16 mouse cellular contexts compared by ENCODE assay signal in the genomic region with DNA sequence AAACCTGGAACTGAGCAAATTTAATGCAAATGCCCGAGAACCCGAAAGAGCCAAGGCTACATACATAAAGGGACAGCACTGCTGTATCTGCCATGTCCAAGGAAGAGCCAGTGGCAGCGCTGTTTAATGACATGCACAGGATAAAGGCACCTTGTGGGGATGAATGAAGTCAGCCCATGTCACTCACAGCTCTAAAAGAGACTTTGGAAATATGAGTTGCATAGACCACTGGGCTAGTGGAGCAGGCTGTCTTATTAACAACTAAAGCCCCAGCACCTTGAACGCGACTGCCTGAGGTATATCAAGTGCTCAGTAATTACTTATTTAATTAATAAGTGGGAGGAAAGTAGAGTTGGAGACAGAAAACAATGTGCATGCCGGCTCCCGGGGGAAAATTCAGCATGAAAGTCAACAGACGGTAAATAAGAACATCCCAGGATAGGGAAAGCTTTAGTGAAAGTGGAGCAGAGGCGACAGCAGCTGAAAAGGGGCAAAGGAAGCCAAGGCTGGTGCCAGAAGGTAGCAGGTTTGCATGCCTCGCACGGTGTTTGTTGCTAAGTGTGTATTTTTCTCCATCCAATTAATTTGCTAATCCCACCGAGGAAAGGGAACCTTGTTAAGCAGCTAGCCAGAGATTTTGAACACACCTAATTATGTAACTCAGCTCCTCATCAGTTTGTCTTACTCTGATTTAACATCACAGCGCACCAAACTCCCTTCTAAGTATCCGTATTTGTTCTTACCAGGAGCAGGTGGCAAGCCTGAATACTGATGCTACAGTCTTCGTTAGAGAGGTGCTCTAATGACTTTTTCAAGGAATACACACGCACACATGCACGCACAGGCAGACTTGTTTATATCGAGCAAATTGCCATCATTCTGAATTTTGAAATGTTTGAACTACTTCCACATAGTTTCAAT.
DNase-seq lines count a peak whose midpoint lies in the region; ATAC-seq lines count a peak whose summit lies in the region.
"Had no signal": no experiment of that assay in that cellular context is flagged by ENCODE, and none has a peak within 500 bp of the region (broad histone marks: within the 10 kb centered on the region; RNA-seq: fewer than 3 reads in every experiment).

No protein-coding gene starts in this region.

- no peak overlapping the region for H3K27ac ChIP-seq in midbrain, embryonic 11.5 days (ENCODE audit: low read depth, low read length)
- H3K27ac ChIP-seq in midbrain, embryonic 10.5 days (replicated peaks): no peak overlapping the region
- H3K27ac ChIP-seq in forebrain, embryonic 12.5 days: peak overlapping the region; percentile 75
- H3K27ac ChIP-seq in hindbrain, embryonic 14.5 days: no peak overlapping the region
- H3K27ac ChIP-seq in midbrain, embryonic 16.5 days (ENCODE audit: low read length): no peak overlapping the region
- H3K27ac ChIP-seq: embryonic facial prominence, embryonic 12.5 days; kidney, postnatal 0 days; limb, embryonic 15.5 days; liver, embryonic 15.5 days had no signal

- no peak overlapping the region for H3K9ac ChIP-seq in midbrain, embryonic 11.5 days (ENCODE audit: low read length)
- H3K9ac ChIP-seq in forebrain, embryonic 12.5 days: no peak overlapping the region
- no peak overlapping the region for H3K9ac ChIP-seq in hindbrain, embryonic 14.5 days
- H3K9ac ChIP-seq in midbrain, embryonic 16.5 days (ENCODE audit: low read depth, low read length): no peak overlapping the region
- H3K9ac ChIP-seq: embryonic facial prominence, embryonic 12.5 days; limb, embryonic 15.5 days; liver, embryonic 15.5 days had no signal

- H3K4me2 ChIP-seq in midbrain, embryonic 11.5 days: no peak overlapping the region
- H3K4me2 ChIP-seq in forebrain, embryonic 12.5 days: no peak overlapping the region
- no peak overlapping the region; the same call in 1 of the 2 replicates for H3K4me2 ChIP-seq in hindbrain, embryonic 14.5 days (replicated peaks)
- H3K4me2 ChIP-seq in midbrain, embryonic 16.5 days (ENCODE audit: low read length): no peak overlapping the region
- H3K4me2 ChIP-seq: embryonic facial prominence, embryonic 12.5 days; limb, embryonic 15.5 days; liver, embryonic 15.5 days had no signal

- no peaks in the 10 kb centered on the region; the same call in 1 of the 2 replicates for H3K4me1 ChIP-seq in midbrain, embryonic 11.5 days (ENCODE audit: control insufficient read depth, insufficient read depth, low read length)
- H3K4me1 ChIP-seq in midbrain, embryonic 10.5 days: 0 out of 2 replicates have a peak, but pooled peaks cover 4% of the 10 kb centered on the region
- H3K4me1 ChIP-seq in forebrain, embryonic 12.5 days: peaks cover 4% of the 10 kb centered on the region; the same call in 1 of the 2 replicates
- H3K4me1 ChIP-seq in hindbrain, embryonic 14.5 days (replicated peaks; ENCODE audit: control insufficient read depth, insufficient read depth, low read length): no peaks in the 10 kb centered on the region
- H3K4me1 ChIP-seq in midbrain, embryonic 16.5 days (ENCODE audit: control insufficient read depth, insufficient read depth, low read length): no peaks in the 10 kb centered on the region
- H3K4me1 ChIP-seq: embryonic facial prominence, embryonic 12.5 days; limb, embryonic 15.5 days; liver, embryonic 15.5 days had no signal

- H3K4me3 ChIP-seq in midbrain, embryonic 11.5 days (ENCODE audit: low read depth, low read length): no peak overlapping the region
- no peak overlapping the region for H3K4me3 ChIP-seq in midbrain, embryonic 10.5 days
- H3K4me3 ChIP-seq in forebrain, embryonic 12.5 days (replicated peaks): no peak overlapping the region
- no peak overlapping the region for H3K4me3 ChIP-seq in hindbrain, embryonic 14.5 days (replicated peaks; ENCODE audit: low read length)
- no peak overlapping the region for H3K4me3 ChIP-seq in midbrain, embryonic 16.5 days (ENCODE audit: low read depth, low read length)
- H3K4me3 ChIP-seq: embryonic facial prominence, embryonic 12.5 days; limb, embryonic 15.5 days; liver, embryonic 15.5 days had no signal

- no peaks in the 10 kb centered on the region for H3K27me3 ChIP-seq in midbrain, embryonic 11.5 days (ENCODE audit: control insufficient read depth, insufficient read depth, low read length)
- no peaks in the 10 kb centered on the region for H3K27me3 ChIP-seq in midbrain, embryonic 10.5 days (ENCODE audit: low read depth, poor library complexity, severe bottlenecking)
- H3K27me3 ChIP-seq in forebrain, embryonic 12.5 days: no peaks in the 10 kb centered on the region
- H3K27me3 ChIP-seq in hindbrain, embryonic 14.5 days (ENCODE audit: control insufficient read depth, insufficient read depth, low read length): no peaks in the 10 kb centered on the region
- H3K27me3 ChIP-seq in midbrain, embryonic 16.5 days (ENCODE audit: control insufficient read depth, insufficient read depth, low read depth, low read length): no peaks in the 10 kb centered on the region
- H3K27me3 ChIP-seq: embryonic facial prominence, embryonic 12.5 days; limb, embryonic 15.5 days; liver, embryonic 15.5 days had no signal

- peak; percentile 82 for DNase-seq in midbrain, embryonic 11.5 days (ENCODE audit: low spot score, missing footprints)
- DNase-seq in midbrain, embryonic 10.5 days (ENCODE audit: low spot score): no peak
- DNase-seq in hindbrain, embryonic 14.5 days (ENCODE audit: low spot score): no peak
- no peak for DNase-seq in lung, postnatal 10 days
- no peak for DNase-seq in heart, adult 18-20 months
- DNase-seq: B cell, adult 2 months; cerebellum, adult 9-10 months; gastrocnemius, postnatal 25 days; kidney, adult 18-20 months; thymus, postnatal 36 days had no signal

- whole genome bisulfite sequencing in midbrain, embryonic 11.5 days: 71% methylated on average over 18 of the region's 18 CpGs
- 80% methylated on average over 18 of the region's 18 CpGs for WGBS in midbrain, embryonic 10.5 days
- WGBS in forebrain, embryonic 12.5 days: 43% methylated on average over 18 of the region's 18 CpGs
- 59% methylated on average over 18 of the region's 18 CpGs for WGBS in hindbrain, embryonic 14.5 days
- WGBS in midbrain, embryonic 16.5 days: 51% methylated on average over 18 of the region's 18 CpGs

- no peaks in the 10 kb centered on the region for H3K9me3 ChIP-seq in midbrain, embryonic 11.5 days (ENCODE audit: control insufficient read depth, low read length)
- no peaks in the 10 kb centered on the region for H3K9me3 ChIP-seq in midbrain, embryonic 10.5 days (replicated peaks)
- no peaks in the 10 kb centered on the region for H3K9me3 ChIP-seq in forebrain, embryonic 12.5 days
- no peaks in the 10 kb centered on the region for H3K9me3 ChIP-seq in hindbrain, embryonic 14.5 days (ENCODE audit: control insufficient read depth, low read length)
- no peaks in the 10 kb centered on the region; the same call in 1 of the 2 replicates for H3K9me3 ChIP-seq in midbrain, embryonic 16.5 days (replicated peaks; ENCODE audit: control insufficient read depth, low read length, poor library complexity, severe bottlenecking)
- H3K9me3 ChIP-seq: embryonic facial prominence, embryonic 12.5 days; limb, embryonic 15.5 days; liver, embryonic 15.5 days had no signal

- H3K36me3 ChIP-seq in midbrain, embryonic 11.5 days (ENCODE audit: control insufficient read depth, insufficient read depth, low read length): no peaks in the 10 kb centered on the region
- H3K36me3 ChIP-seq in midbrain, embryonic 10.5 days: no peaks in the 10 kb centered on the region
- no peaks in the 10 kb centered on the region for H3K36me3 ChIP-seq in forebrain, embryonic 12.5 days (replicated peaks)
- no peaks in the 10 kb centered on the region for H3K36me3 ChIP-seq in hindbrain, embryonic 14.5 days (replicated peaks; ENCODE audit: control insufficient read depth, insufficient read depth)
- no peaks in the 10 kb centered on the region for H3K36me3 ChIP-seq in midbrain, embryonic 16.5 days (ENCODE audit: control insufficient read depth, insufficient read depth, low read length)
- H3K36me3 ChIP-seq: embryonic facial prominence, embryonic 12.5 days; limb, embryonic 15.5 days; liver, embryonic 15.5 days had no signal

- ATAC-seq in midbrain, embryonic 11.5 days (ENCODE audit: low FRiP score): peak; percentile 50; the same call in 1 of the 2 replicates
- peak; percentile 87; the same call in 1 of the 2 replicates for ATAC-seq in forebrain, embryonic 12.5 days (ENCODE audit: low FRiP score)
- ATAC-seq in hindbrain, embryonic 14.5 days (ENCODE audit: low FRiP score): peak; percentile 31; the same call in 1 of the 2 replicates
- peak; percentile 73 for ATAC-seq in midbrain, embryonic 16.5 days

Comparison
In these comparisons a context has a peak if more than half of its experiments do, and no peak if none do; other contexts are left out.
1. ATAC-seq: peak in every context shown above with its lines; median percentile 87 in forebrain, embryonic 12.5 days; 73 in midbrain, embryonic 16.5 days; 50 in midbrain, embryonic 11.5 days; 31 in hindbrain, embryonic 14.5 days.